Mouse (Mus musculus) hindbrain, embryonic 11.5 days (tissue): ENCODE results near the gene Nrros. TPM values are rescaled to one million over a fixed set of nuclear protein-coding genes. Genes with fewer than 3 reads are reported as not detected.

Experiments
- ATAC-seq: fragments of 200-750 bp; cut with Nextera tagmentation; 2 replicates; pipeline ENCODE4 v1.8.0; 2017; ENCODE audit warnings: mild to moderate bottlenecking, moderate TSS enrichment, moderate library complexity; ENCODE audit not compliant: low FRiP score
- DNase-seq: peaks from one replicate; pipeline ENCODE4 v3.0.0-alpha.2; 2015; ENCODE audit warnings: low spot score
- H3K27ac ChIP-seq: fragments of 300-500 bp; sonication (generic); 2 replicates; pipeline ENCODE4 v1.5.1; 2014; ENCODE audit warnings: mild to moderate bottlenecking, low read depth, low read length
- H3K27me3 ChIP-seq: fragments of 300-500 bp; sonication (generic); 2 replicates; pipeline ENCODE4 v1.6.1; 2014; ENCODE audit warnings: mild to moderate bottlenecking, low read length, moderate library complexity, mixed read lengths; ENCODE audit not compliant: control insufficient read depth, insufficient read depth
- H3K36me3 ChIP-seq: fragments of 300-500 bp; sonication (generic); 2 replicates; pipeline ENCODE4 v1.6.1; 2014; ENCODE audit warnings: mild to moderate bottlenecking, low read length, moderate library complexity, mixed read lengths; ENCODE audit not compliant: control insufficient read depth, insufficient read depth
- H3K4me1 ChIP-seq: fragments of 300-500 bp; sonication (generic); replicated peaks from 2 replicates; pipeline ENCODE4 v1.6.1; 2014; ENCODE audit warnings: low read length, mixed read lengths; ENCODE audit not compliant: control insufficient read depth, insufficient read depth
- H3K4me2 ChIP-seq: fragments of 300-500 bp; sonication (generic); replicated peaks from 2 replicates; pipeline ENCODE4 v1.6.1; 2014; ENCODE audit warnings: mild to moderate bottlenecking, low read depth, low read length
- H3K4me3 ChIP-seq: fragments of 300-500 bp; sonication (generic); 2 replicates; pipeline ENCODE4 v1.5.1; 2014; ENCODE audit warnings: low read depth, low read length
- H3K9ac ChIP-seq: fragments of 300-500 bp; sonication (generic); 2 replicates; pipeline ENCODE4 v1.6.1; 2014; ENCODE audit warnings: low read depth, low read length
- H3K9me3 ChIP-seq: fragments of 300-500 bp; sonication (generic); 2 replicates; pipeline ENCODE4 v1.6.1; 2016; ENCODE audit warnings: low read length; ENCODE audit not compliant: control insufficient read depth
- WGBS: fragments of 180-500 bp; shearing (Covaris S2); extraction: QIAGEN DNeasy Blood & Tissue Kit; methylation state at CpG from one replicate; pipeline ENCODE4 v1.1.7; 2014; 5-methylcytosine and 5-hydroxymethylcytosine counted together
- polyA plus RNA-seq: library from polyadenylated mRNA; unstranded; fragments of >200 nt; fragmentation: Nextera tagmentation; extraction: Ambion mirVana; gene quantifications from 2 replicates; pipeline ENCODE4 v1.2.1, GENCODE M21; 2014

Gene Nrros
- polyA plus RNA-seq, 1 experiment from 2014 or later, result 8.7 TPM

GRCm38 (mm10) chr16:32189109-32189508, 23.7 kb upstream of the Nrros start:
- H3K36me3 ChIP-seq, result no peaks in the 10 kb centered on the region
- H3K4me1 ChIP-seq, result no peaks in the 10 kb centered on the region
- no peak for DNase-seq
- H3K27me3 ChIP-seq, result no peaks in the 10 kb centered on the region
- no peak overlapping the region for H3K4me3 ChIP-seq
- no peak overlapping the region for H3K27ac ChIP-seq
- no peak for ATAC-seq
- WGBS, result 72% methylated on average over 6 of the region's 6 CpGs
- H3K9ac ChIP-seq, result no peak overlapping the region
- H3K9me3 ChIP-seq, result no peaks in the 10 kb centered on the region
- no peak overlapping the region for H3K4me2 ChIP-seq

GRCm38 (mm10) chr16:32186056-32186455, 20.7 kb upstream of the Nrros start:
- Histone ChIP-seq H3K27me3 (no peaks in the 10 kb centered on the region), H3K9me3 (no peaks in the 10 kb centered on the region), H3K4me3 (no peak overlapping the region), H3K4me2 (no peak overlapping the region), H3K4me1 (no peaks in the 10 kb centered on the region), H3K27ac (no peak overlapping the region), H3K36me3 (no peaks in the 10 kb centered on the region), H3K9ac (no peak overlapping the region)
- no peak for ATAC-seq
- 96% methylated on average over 5 of the region's 5 CpGs for WGBS
- no peak for DNase-seq

- ATAC-seq (no peak), DNase-seq (no peak)
- Histone ChIP-seq H3K4me1 (no peaks in the 10 kb centered on the region), H3K4me3 (no peak within 1 kb of the TSS), H3K9ac (no peak within 1 kb of the TSS), H3K4me2 (no peak within 1 kb of the TSS), H3K9me3 (no peaks in the 10 kb centered on the region), H3K27me3 (no peaks in the 10 kb centered on the region), H3K36me3 (no peaks in the 10 kb centered on the region), H3K27ac (no peak within 1 kb of the TSS)
- WGBS, result 93% methylated on average over 6 of the region's 6 CpGs
Measured at GRCm38 (mm10) chr16:32179333-32179901, 14.0 kb upstream of the Nrros start, which contains the start of gene Bex6. TSS of gene Bex6 (plus strand) at chr16:32179823.

GRCm38 (mm10) chr16:32176896-32177686, 11.7 kb upstream of the Nrros start:
- H3K9ac ChIP-seq, result no peak overlapping the region
- no peaks in the 10 kb centered on the region for H3K4me1 ChIP-seq
- no peaks in the 10 kb centered on the region for H3K36me3 ChIP-seq
- no peak overlapping the region for H3K27ac ChIP-seq
- ATAC-seq, result no peak
- H3K4me2 ChIP-seq, result no peak overlapping the region
- H3K4me3 ChIP-seq, result no peak overlapping the region
- H3K9me3 ChIP-seq, result no peaks in the 10 kb centered on the region
- 62% methylated on average over 18 of the region's 18 CpGs for WGBS
- no peak for DNase-seq
- no peaks in the 10 kb centered on the region for H3K27me3 ChIP-seq

DNA sequence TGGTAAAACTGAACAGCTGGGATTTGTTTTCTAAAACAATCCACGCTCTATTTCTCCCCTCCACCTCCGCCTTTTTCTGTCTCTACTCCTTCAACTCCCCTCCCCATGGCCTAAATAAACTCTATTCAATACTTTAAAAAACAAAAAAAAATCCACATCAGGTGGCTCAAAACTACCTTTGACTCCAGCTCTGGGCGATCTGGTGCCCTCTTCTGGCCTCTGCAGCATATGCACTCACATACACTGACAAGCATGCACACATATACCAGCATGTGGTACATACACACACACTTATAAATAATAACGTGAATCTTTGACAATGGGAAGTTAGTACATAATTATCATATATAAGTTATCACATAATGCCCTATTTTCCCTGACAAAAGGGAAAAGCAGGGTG, 9.6 kb upstream of the Nrros start:
- no peak overlapping the region for H3K27ac ChIP-seq
- no peak overlapping the region for H3K4me3 ChIP-seq
- H3K27me3 ChIP-seq, result no peaks in the 10 kb centered on the region
- WGBS, result 89% methylated on average over 4 of the region's 4 CpGs
- DNase-seq (no peak), ATAC-seq (no peak)
- H3K4me1 ChIP-seq, result no peaks in the 10 kb centered on the region
- no peaks in the 10 kb centered on the region for H3K36me3 ChIP-seq
- H3K4me2 ChIP-seq, result no peak overlapping the region
- no peak overlapping the region for H3K9ac ChIP-seq
- H3K9me3 ChIP-seq, result no peaks in the 10 kb centered on the region

GRCm38 (mm10) chr16:32174340-32175005, 9.1 kb upstream of the Nrros start:
- 85% methylated on average over 8 of the region's 8 CpGs for WGBS
- ATAC-seq (no peak), DNase-seq (no peak)
- H3K27me3 ChIP-seq, result no peaks in the 10 kb centered on the region
- H3K36me3 ChIP-seq, result no peaks in the 10 kb centered on the region
- no peak overlapping the region for H3K4me3 ChIP-seq
- no peaks in the 10 kb centered on the region for H3K4me1 ChIP-seq
- no peak overlapping the region for H3K9ac ChIP-seq
- H3K27ac ChIP-seq, result no peak overlapping the region
- H3K4me2 ChIP-seq, result no peak overlapping the region
- H3K9me3 ChIP-seq, result no peaks in the 10 kb centered on the region

- H3K36me3 ChIP-seq, result no peaks in the 10 kb centered on the region
- no peak overlapping the region for H3K9ac ChIP-seq
- H3K4me3 ChIP-seq, result no peak overlapping the region
- H3K27me3 ChIP-seq, result no peaks in the 10 kb centered on the region
- H3K27ac ChIP-seq, result no peak overlapping the region
- no peak for ATAC-seq
- no peaks in the 10 kb centered on the region for H3K9me3 ChIP-seq
- H3K4me1 ChIP-seq, result no peaks in the 10 kb centered on the region
- no peak overlapping the region for H3K4me2 ChIP-seq
- DNase-seq, result no peak
- 71% methylated on average over 11 of the region's 11 CpGs for WGBS
Measured at GRCm38 (mm10) chr16:32173401-32173800, 8.0 kb upstream of the Nrros start.

DNA sequence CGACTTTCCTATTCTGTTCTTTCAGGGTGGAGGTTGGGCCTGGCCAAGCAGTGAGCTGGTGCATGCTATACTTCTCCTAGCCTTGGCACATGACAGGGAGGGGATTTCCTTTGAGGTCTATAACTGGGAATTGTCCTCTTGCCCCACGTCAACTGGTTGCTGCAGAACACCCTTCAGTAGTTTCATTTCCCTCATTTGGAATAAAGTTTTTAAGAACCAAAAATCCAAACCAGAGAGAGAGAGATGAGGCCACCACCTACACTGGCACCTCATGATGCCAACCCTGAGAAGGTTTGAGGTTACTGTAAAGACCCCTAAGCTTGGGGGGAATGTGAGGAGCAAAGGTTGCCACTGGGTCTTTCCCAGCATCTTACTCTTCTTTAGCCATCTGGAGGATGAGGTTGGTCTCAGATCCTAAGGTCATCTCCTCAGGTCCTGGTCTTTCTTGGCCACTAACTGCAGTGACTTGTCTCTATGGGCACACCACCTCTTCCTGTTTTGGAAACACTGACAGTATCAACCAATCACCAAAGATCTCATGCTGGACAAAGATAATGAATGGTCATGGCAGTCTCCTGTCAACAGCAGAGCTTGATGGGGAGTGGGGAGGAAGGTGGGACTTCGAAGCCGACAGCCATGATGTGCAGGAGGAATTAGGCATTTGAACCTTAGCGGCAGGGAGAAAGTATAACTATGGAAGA, 5.8 kb upstream of the Nrros start:
- no peak for DNase-seq
- Histone ChIP-seq H3K4me3 (no peak overlapping the region), H3K9me3 (no peaks in the 10 kb centered on the region), H3K4me2 (no peak overlapping the region), H3K36me3 (no peaks in the 10 kb centered on the region), H3K4me1 (no peaks in the 10 kb centered on the region), H3K27me3 (no peaks in the 10 kb centered on the region), H3K9ac (no peak overlapping the region), H3K27ac (no peak overlapping the region)
- ATAC-seq, result no peak
- 90% methylated on average over 5 of the region's 5 CpGs for WGBS
